Mouse (Mus musculus) adrenal gland, adult 18-20 months (tissue): ENCODE measurements around the gene Prss23. TPM values are rescaled to one million over a fixed set of nuclear protein-coding genes. Genes with fewer than 3 reads are reported as not detected.

ENCODE experiments used
- DNase-seq, 2 experiments: peaks; one replicate each; pipeline ENCODE4 v3.0.0; 2021 to 2022; ENCODE audit warnings: low spot score in 2 of 2
- total RNA-seq, 2 experiments: library from RNA; stranded (reverse); gene quantifications; 1 replicate in 1 of 2; 2 replicates in 1 of 2; pipeline ENCODE4 v1.2.3; 2021

Gene Prss23
- total RNA-seq, 2 experiments from 2014 or later, result 17.1 to 31.4 TPM

GRCm38 (mm10) chr7:89511921-89512514, 15.0 kb downstream of the Prss23 start:
- DNase-seq, result no peak

- DNase-seq, result no peak
Measured at GRCm38 (mm10) chr7:89508672-89509071, 18.3 kb downstream of the Prss23 start.

- peak; percentile 36 to 53 for DNase-seq
Measured at GRCm38 (mm10) chr7:89499516-89500307, 27.3 kb downstream of the Prss23 start.

- no peak for DNase-seq
Measured at GRCm38 (mm10) chr7:89483769-89484568, 43.0 kb downstream of the Prss23 start.

DNA sequence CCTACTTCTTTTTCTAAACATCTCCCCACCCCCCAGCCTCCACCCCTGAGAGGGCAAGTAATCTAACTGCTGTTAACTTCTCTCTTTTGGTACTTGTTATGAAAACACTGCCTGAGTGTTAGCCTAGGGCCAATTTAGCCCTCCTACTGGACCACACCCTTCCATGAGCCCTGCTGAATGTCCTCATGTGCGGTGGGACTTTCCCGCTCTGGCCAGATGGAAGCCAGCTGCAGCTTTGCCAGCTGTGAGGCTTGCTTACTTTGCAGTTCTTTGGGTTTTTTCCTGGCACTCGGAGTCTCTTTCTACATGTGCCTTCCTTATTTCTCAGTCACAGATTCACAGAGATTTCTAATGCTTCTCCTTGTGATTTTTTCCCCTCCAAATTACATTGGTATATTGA, 45.3 kb downstream of the Prss23 start:
- no peak for DNase-seq

GRCm38 (mm10) chr7:89478490-89478889, 48.5 kb downstream of the Prss23 start:
- no peak for DNase-seq

GRCm38 (mm10) chr7:89477294-89477999, 49.5 kb downstream of the Prss23 start:
- DNase-seq, result peak in 1 of 2 experiments; percentile 25

DNA sequence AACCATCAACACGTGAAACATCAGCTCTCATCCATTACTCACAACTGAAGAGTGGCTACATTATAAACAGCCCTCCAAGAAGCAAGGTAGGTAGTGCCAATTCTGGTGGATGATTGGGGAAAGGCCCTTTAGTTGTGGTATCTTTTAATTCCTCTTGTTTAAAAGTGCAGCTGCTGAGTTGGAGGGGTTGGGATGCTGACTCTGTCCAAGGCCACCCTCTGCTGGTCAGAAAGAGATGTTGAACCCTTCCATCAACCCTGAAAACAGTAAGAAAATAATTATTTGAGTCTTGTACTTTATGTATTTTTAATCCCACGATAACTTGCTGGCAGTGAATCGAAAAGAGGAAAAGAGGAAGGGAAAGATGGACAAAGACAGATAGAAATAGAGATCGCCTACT, 53.5 kb downstream of the Prss23 start:
- no peak for DNase-seq

GRCm38 (mm10) chr7:89463775-89464592, 63.0 kb downstream of the Prss23 start:
- DNase-seq, result no peak

- DNase-seq, result no peak
Measured at GRCm38 (mm10) chr7:89463246-89463645, 63.7 kb downstream of the Prss23 start.

- DNase-seq, result no peak
Measured at GRCm38 (mm10) chr7:89462646-89463207, 64.3 kb downstream of the Prss23 start.

DNA sequence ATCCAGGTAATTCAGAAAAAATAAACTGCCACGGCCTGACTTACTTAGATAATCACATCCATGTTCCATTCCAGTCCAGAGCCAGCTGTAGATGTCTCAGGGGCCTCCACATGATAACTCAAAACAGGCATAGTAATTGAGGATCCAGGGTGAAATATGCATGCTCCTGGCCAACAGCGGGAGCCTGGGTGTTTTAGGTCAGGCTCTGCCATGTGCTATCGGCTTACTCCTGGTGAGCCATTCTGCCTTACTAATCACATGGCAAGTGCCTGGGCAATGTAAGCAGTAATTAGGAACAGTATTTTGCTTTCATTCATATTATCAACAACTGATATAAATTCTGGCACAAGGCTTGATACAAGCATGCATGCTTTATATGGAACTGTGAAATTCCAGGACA, 65.6 kb downstream of the Prss23 start:
- no peak for DNase-seq

DNA sequence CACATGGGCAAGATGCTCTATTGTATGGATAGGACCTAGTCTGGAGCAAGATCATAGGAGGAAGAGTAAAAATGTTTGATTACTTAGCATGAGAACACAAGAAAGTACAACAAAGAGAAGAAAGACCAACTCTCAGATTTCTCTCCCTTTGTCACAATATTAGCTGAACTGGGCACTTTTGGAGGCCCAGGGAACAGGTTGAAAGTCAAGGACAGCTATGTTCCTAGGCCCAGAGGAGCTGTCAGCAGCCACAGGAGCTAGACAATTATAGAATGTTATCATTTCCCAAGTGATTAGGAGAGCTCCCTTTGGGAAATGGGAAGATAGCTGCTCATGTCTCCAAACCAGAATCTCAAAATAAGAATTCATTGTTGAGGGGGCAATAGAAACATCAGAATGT, 66.1 kb downstream of the Prss23 start:
- DNase-seq, result no peak

- DNase-seq, result no peak
Measured at GRCm38 (mm10) chr7:89459691-89460090, 67.3 kb downstream of the Prss23 start.

Other genes starting within 250 kb of the Prss23 start
- 100 to 1,000 TPM in 1 of 2 experiments, 10 to 100 TPM in 1; 98.0 to 110 TPM for gene Tmem135, start 123.0 kb downstream of the Prss23 start, total RNA-seq
- 10 to 100 TPM; 26.2 to 36.4 TPM for gene Fzd4, start 122.8 kb downstream of the Prss23 start, total RNA-seq
- 10 to 100 TPM; 19.6 to 23.5 TPM for gene Me3, start 105.2 kb upstream of the Prss23 start, total RNA-seq